Mouse (Mus musculus) megakaryocyte, embryonic 14.5 days (primary cell): Measurements from ENCODE around the gene Khdrbs1. TPM values are rescaled to one million over a fixed set of nuclear protein-coding genes. Genes with fewer than 3 reads are reported as not detected.
"Not testable (repeated sequence)": the region's sequence is repeated elsewhere in the genome, so short reads cannot be mapped to it uniquely, and the experiment has no call there.

Experiments
- H3K27me3 ChIP-seq: replicated peaks from 2 replicates; pipeline ENCODE3; 2012; ENCODE audit warnings: inconsistent platforms
- H3K36me3 ChIP-seq: replicated peaks from 2 replicates; pipeline ENCODE3; 2012; ENCODE audit warnings: low read length, inconsistent platforms, mixed read lengths
- H3K4me1 ChIP-seq: 2 replicates; pipeline ENCODE4 v1.6.1; 2012; ENCODE audit warnings: inconsistent platforms
- H3K4me3 ChIP-seq: replicated peaks from 2 replicates; pipeline ENCODE3; 2012; ENCODE audit warnings: moderate library complexity, mild to moderate bottlenecking, inconsistent platforms
- H3K9me3 ChIP-seq: 2 replicates; pipeline ENCODE4 v1.6.1; 2012; ENCODE audit warnings: inconsistent platforms
- FLI1 ChIP-seq: IDR thresholded peaks from 2 replicates; pipeline ENCODE4 v1.6.1; 2012; ENCODE audit warnings: low read length, inconsistent platforms, mixed read lengths
- GATA1 ChIP-seq: IDR thresholded peaks from 3 replicates; pipeline ENCODE4 v1.6.1; 2012; ENCODE audit warnings: mixed read lengths, low read length, inconsistent platforms, borderline replicate concordance
- polyA plus RNA-seq: library from polyadenylated mRNA; stranded (reverse); fragments of >175 nt; gene quantifications from 2 replicates; pipeline ENCODE4 v1.2.3, GENCODE M21; 2012; ENCODE audit warnings: low replicate concordance; ENCODE audit not compliant: insufficient read depth

Khdrbs1 gene
- polyA plus RNA-seq, 1 experiment: 67.0 TPM

DNA sequence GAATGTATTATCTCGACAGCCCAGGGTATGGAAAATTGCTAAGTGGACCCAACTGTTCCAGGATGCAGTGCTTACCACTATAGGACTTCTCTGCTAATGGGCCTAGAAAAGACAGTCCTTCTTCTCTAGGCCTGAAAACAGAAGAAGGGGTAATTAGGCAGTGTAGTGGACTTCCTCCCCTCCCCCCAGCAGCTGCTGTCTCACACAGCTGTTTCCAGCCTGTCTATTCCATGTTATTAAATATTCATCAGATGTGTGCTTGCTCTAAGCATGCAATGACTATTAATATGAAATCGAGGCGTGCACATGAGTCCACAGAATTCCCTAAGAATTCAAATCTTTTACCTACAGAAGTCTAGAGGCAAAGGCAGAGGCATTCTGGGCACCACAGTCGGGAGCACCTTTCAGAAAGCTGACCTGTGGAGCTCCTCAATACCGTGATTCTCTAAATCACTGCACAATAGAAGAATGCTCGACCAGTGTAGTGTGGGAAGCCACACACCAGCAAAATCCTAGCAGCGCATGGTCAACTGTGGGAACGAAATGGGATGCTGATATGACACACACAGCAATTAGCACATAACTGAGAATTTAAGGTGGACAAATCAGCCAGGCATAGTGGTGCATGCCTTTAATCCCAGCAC, 32.5 kb downstream of the Khdrbs1 start:
- no peak overlapping the region for H3K4me3 ChIP-seq
- no peak for TF ChIP-seq FLI1
- no peak for TF ChIP-seq GATA1
- H3K27me3 ChIP-seq: no peaks in the 10 kb centered on the region
- H3K4me1 ChIP-seq: no peaks in the 10 kb centered on the region
- H3K36me3 ChIP-seq: peaks cover 95% of the 10 kb centered on the region
- H3K9me3 ChIP-seq: no peaks in the 10 kb centered on the region

DNA sequence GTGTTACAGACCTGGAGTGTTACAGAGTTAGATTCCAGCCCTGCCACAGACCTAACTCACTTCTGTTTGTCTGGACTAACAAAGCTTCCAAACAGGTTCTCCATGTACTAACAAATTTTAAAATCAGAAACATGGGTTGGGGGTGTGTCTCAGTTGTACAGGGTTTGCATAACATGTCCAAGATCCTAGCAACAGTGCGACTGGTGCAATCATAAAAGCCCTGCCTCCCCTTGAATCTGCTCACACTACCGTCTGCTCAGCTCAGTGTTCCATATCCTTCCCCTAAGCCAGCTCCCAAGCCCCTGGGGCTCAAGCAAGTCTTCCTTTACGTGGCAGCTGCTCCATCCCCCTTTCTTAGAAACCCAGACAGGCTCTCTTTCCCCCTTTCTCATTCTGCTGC, 35.4 kb downstream of the Khdrbs1 start:
- no peaks in the 10 kb centered on the region for H3K27me3 ChIP-seq
- peaks cover 96% of the 10 kb centered on the region for H3K36me3 ChIP-seq
- no peaks in the 10 kb centered on the region for H3K9me3 ChIP-seq
- no peak overlapping the region for H3K4me3 ChIP-seq
- H3K4me1 ChIP-seq: peaks cover 4% of the 10 kb centered on the region
- no peak for TF ChIP-seq FLI1
- TF ChIP-seq GATA1: no peak

DNA sequence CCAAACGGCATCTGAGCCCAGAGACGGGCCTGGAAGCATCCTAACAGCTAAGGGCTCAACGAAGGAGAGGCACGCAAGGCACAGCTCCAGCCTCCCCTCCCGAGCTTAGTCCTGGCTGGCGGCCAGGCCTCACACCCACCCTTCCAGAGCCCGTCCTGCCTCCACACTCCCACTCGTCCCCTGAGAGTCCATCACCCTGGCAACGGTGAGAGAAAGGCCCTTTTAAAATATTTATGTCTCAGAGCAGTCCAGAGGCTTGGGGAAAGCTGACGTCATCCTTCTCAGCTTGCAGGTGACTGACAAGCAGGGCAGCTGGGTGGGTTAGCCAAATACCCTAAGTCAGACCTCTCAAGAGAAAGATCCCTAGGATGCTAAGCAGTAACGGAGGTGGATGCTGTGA, 39.6 kb downstream of the Khdrbs1 start:
- no peak for TF ChIP-seq GATA1
- TF ChIP-seq FLI1: no peak
- Histone ChIP-seq H3K27me3 (no peaks in the 10 kb centered on the region), H3K4me3 (no peak overlapping the region), H3K4me1 (peaks cover 30% of the 10 kb centered on the region), H3K36me3 (peaks cover 55% of the 10 kb centered on the region), H3K9me3 (no peaks in the 10 kb centered on the region)

DNA sequence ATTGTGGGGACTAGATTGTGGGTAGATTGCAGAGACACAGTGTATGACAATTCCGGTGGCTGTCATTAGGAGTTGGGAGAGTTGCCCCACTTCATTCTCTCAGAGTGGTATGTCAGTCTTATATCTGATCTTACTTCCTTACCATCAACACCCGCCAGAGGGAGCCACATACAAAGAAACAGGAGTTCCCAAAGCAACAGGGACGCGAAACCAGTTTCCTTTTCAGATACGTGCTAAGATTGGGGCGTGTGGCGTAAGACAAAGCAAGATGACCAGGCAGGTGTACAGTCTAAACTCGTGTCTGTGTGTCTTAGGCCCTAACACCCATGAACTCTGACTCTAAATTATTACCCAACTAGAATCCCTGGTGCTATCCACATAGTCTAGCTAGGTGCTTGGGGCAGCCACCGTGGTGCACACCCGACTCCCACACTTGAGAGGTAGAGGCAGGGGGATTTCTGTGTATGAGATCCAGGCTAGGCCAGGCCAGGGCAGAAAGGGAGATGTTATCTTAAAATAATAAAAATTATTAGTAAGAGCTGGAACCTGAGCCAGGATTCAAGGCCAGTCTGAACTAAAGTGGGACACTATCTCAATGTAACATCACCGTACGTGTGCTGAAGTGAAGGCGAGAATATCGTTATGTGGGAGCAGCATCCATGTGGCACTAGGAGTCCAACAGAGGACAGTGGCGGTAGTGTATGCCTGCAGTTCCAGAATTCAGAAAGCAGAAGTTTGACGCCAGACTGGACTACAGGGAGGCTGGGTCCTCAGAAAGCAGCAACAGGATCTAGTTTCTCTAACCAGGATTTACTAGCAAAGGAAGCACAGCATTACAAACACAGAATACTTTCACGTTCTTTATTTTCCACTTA, 40.4 kb downstream of the Khdrbs1 start:
- Histone ChIP-seq H3K27me3 (no peaks in the 10 kb centered on the region), H3K4me3 (peak overlapping the region; percentile 88), H3K9me3 (no peaks in the 10 kb centered on the region), H3K4me1 (peaks cover 37% of the 10 kb centered on the region), H3K36me3 (peaks cover 50% of the 10 kb centered on the region)
- TF ChIP-seq GATA1 (no peak), FLI1 (no peak)

DNA sequence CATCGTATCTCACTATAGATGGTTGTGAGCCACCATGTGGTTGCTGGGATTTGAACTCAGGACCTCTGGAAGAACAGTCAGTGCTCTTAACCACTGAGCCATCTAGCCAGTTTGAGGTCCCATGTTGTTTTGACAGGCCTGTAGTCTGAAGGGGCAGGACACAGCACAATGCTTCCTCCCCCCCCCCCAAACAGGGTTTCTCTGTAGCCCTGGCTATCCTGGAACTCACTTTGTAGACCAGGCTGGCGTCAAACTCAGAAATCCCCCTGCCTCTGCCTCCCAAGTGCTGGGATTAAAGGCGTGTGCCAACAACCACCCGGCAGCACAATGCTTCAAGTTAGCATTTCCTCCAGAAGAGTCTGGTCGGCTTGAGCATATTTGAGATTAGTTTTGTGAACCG, 41.4 kb downstream of the Khdrbs1 start:
- not testable (repeated sequence) for H3K9me3 ChIP-seq, H3K27me3 ChIP-seq, H3K4me3 ChIP-seq
- peaks cover 39% of the 10 kb centered on the region for H3K36me3 ChIP-seq
- peaks cover 39% of the 10 kb centered on the region for H3K4me1 ChIP-seq

DNA sequence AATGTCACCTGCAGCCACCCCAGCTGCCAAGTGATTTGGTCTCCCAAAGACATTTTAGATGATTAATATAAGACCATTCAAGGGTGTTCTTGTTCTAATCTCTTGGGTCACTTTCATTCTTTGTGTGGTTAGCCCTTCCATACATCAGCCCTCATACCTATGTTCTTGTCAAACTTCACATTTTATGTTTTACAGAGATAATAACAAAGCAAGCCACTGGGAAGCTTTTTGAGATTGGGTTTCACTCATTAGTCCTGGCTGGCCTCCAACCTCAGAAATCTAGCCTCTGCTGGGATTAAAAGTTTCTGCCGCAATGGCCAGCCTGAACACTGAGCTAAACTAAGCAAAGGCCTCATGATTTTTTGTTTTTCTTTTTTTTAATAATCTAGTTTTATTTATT, 41.9 kb downstream of the Khdrbs1 start:
- TF ChIP-seq GATA1: no peak
- no peak for TF ChIP-seq FLI1
- H3K27me3 ChIP-seq: no peaks in the 10 kb centered on the region
- peaks cover 44% of the 10 kb centered on the region for H3K4me1 ChIP-seq
- no peaks in the 10 kb centered on the region for H3K9me3 ChIP-seq
- no peak overlapping the region for H3K4me3 ChIP-seq
- peaks cover 34% of the 10 kb centered on the region for H3K36me3 ChIP-seq

DNA sequence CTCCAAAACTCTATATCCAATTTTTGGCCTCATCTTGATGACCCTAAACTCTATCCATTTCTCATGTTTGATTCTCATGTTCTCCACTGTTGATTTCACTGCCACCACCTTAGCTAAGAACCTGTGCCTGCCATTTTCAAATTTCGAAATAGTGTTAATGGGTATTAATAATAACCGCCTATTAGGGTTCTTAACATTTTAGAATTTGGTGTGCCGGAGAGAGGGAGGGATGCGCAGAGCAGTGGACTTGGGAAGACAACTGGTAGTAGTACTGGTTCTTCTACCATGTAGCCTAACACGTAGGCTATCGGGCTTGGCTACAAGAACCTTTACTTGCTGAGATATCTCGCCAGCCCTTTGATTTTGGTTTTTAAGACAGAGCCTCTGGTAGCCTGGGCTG, 44.9 kb downstream of the Khdrbs1 start:
- no peaks in the 10 kb centered on the region for H3K9me3 ChIP-seq
- H3K4me1 ChIP-seq: peaks cover 62% of the 10 kb centered on the region
- H3K27me3 ChIP-seq: no peaks in the 10 kb centered on the region
- H3K36me3 ChIP-seq: peaks cover 28% of the 10 kb centered on the region
- TF ChIP-seq FLI1 (no peak), GATA1 (no peak)
- H3K4me3 ChIP-seq: peak overlapping the region; percentile 98

DNA sequence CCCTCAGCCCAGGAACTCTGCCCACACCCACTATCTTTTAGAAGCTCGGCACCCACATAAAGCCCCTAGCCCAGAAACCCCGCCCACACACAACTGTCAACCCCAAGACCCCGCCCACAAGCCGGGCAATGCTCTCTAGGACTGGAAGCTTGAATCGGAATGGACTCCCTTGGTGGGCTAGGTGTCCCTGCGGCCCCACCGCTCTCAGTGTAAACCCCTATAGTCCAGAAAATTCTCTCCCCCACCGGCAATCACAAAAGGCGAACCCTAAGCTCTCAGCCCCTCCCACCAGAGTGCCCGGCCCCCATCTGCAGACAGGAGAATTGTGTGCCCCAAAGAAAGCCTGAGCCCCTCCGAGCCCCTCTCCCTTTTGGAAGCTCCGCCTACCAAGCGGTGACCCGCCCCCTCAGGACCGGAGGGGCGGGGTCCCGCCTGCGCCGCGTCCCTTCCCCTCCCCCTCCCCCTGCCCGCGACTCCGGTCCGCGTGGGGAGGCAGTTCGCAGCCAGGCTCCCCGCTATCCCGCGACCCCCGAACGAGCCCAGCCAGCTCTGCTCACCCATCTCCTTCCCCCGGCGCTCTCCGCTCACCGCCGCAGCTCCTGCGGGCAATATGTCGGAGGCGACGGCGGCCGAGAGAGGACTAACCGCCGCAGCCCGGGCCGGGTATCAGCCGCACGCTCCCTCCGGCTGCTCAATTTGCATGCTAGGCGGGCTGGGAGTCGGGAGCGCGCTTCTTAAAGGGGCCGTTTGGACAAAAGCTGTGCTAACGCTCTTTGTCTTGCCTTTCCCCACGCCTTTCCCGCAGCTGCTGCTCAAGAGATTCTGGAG, 45.7 kb downstream of the Khdrbs1 start, which contains the start of gene Tmem39b:
Tmem39b (minus strand) TSS at position 681 of the 828 bp plus-strand sequence.
- TF ChIP-seq FLI1: no peak
- peak within 1 kb of the TSS; percentile 98 for H3K4me3 ChIP-seq
- no peaks in the 10 kb centered on the region for H3K27me3 ChIP-seq
- H3K9me3 ChIP-seq: no peaks in the 10 kb centered on the region
- peaks cover 29% of the 10 kb centered on the region for H3K36me3 ChIP-seq
- peaks cover 59% of the 10 kb centered on the region for H3K4me1 ChIP-seq

DNA sequence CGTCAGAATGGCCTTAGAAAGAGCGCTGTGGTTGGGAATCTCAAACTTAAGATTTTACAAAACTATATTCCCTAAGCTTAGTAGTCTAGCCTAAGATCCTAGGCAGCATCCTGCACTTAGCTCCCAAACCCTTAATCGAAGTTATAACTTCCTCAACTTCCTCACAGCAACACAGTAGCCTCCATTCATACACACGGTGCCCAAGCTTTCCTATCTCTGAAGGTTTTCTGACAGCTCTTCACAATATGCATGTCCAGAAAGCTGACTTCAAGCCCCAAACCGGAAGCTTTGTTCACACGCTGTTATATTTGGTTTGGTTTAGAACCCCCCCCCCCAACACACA, 46.3 kb downstream of the Khdrbs1 start:
- no peaks in the 10 kb centered on the region for H3K27me3 ChIP-seq
- H3K4me1 ChIP-seq: peaks cover 55% of the 10 kb centered on the region
- peaks cover 32% of the 10 kb centered on the region for H3K36me3 ChIP-seq
- H3K9me3 ChIP-seq: no peaks in the 10 kb centered on the region
- H3K4me3 ChIP-seq: peak overlapping the region; percentile 98
- TF ChIP-seq FLI1 (no peak), GATA1 (no peak)

DNA sequence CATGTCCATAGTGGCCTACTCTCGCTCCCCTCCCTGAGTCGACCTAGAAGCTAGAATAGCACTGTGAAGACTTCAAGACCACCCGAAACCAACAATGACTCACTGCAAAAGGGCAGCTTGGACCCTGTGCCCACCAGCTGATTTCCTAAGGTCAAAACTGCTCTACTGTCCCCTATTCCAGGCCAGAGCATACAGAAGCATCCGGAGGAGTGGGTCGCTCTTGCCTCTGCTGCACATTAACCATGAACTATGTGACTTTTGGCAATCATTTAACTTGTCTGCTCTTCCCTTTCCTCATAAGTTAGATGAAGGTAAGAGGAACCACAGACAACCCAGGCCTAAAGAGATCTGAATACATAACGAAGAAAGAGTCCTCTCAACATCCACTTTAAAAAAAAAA, 57.6 kb downstream of the Khdrbs1 start:
- no peaks in the 10 kb centered on the region for H3K27me3 ChIP-seq
- H3K9me3 ChIP-seq: no peaks in the 10 kb centered on the region
- TF ChIP-seq GATA1: no peak
- TF ChIP-seq FLI1: no peak
- H3K4me1 ChIP-seq: peaks cover 7% of the 10 kb centered on the region
- H3K4me3 ChIP-seq: no peak overlapping the region
- H3K36me3 ChIP-seq: peaks cover 96% of the 10 kb centered on the region
